Mouse (Mus musculus) spleen, postnatal 10 days (tissue): ENCODE data around the gene Gm20388.

Experiments used
- DNase-seq, 2 experiments: peaks; one replicate each; pipeline ENCODE4 v3.0.0; 2021 to 2022; ENCODE audit warnings: low spot score in 2 of 2

Gene Gm20388

DNA sequence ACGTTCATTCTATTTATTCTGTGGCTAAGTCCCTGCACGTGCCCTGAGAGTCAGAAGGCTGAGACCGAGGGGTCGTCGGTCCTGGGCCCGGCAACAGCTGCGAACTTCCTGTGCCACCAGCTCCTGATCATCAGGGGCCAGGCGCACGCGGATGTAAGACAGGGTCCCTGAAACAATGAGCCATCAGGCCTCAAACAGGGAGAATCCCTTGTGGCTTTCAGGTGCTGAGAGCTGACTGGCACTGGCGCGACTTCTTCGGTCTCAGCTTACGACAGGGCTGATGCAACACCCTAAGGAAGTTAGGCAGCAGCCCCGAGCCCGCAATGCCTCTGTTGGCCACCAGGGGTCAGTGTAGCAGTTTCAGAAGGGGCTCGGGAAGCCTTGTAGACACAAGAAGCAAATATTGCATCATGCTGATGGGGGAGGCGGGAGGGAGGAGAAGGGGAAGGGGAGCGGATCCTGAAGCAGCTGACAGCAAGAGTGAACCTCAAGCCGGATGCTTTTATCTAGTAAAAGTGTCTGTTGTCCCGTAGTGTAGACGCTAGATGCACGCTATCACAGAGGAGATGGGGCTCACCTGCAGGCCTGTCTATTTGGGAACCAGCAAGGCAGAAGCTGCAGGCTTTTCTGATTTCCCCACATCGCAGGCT lies 1940.3 kb downstream of the Gm20388 start:
- peak; percentile 98 to 99 for DNase-seq

DNA sequence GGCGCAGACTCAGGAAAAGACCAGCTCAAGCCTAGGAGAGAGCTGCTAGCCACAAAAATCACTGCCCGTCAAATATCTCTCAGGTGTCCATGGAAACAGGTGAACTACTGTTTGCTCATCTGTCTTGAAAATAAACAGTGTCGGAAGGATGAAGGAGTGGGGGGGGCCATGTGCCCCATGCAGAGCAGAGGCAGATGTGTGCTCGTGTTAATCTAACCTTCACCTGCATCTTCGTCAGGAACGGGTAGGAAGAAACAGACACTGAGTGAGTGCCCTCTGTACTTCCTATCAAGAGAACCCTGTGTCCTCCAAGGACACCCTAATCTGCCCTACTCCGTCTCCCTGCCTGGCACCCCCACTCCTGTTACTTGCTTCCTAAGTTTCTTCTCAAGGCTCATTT lies 1941.1 kb downstream of the Gm20388 start:
- no peak for DNase-seq

DNA sequence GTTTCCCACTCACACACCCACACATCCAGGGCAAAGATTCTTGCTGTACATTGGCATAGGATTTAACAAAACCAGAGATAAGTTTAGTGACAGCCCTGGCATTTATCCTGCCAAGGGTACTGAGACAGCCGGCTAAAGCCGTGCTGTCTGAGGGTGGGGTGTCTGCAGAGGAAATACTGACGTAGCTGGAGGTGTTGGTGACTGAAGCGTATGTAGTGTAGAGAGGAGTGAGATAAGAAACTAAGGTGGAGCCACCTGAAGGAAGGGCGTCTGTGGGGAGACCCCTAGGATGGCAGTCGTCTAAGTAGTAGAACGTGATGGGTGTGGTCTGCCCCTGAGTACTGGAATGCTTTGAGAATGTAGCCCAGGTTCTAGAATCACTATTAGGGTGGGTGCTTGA lies 1941.8 kb downstream of the Gm20388 start:
- no peak for DNase-seq

DNA sequence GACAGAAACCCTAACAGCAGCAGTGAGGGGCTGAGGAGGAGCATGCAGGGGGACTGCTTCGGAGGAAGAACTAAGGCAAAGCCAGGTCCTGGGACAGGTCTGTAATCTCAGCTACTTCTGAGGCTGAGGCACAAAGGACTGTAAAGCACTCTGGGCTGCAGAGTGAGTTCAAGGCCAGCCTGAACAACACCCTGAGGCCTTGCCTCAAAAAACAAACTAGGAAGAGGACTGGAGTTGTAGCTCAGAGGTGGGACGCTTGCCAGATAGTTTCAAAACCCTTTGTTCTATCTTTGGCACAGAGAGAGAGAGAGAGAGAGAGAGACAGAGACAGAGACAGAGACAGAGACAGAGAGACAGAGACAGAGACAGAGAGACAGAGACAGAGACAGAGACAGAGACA lies 1942.9 kb downstream of the Gm20388 start:
- DNase-seq: no peak

DNA sequence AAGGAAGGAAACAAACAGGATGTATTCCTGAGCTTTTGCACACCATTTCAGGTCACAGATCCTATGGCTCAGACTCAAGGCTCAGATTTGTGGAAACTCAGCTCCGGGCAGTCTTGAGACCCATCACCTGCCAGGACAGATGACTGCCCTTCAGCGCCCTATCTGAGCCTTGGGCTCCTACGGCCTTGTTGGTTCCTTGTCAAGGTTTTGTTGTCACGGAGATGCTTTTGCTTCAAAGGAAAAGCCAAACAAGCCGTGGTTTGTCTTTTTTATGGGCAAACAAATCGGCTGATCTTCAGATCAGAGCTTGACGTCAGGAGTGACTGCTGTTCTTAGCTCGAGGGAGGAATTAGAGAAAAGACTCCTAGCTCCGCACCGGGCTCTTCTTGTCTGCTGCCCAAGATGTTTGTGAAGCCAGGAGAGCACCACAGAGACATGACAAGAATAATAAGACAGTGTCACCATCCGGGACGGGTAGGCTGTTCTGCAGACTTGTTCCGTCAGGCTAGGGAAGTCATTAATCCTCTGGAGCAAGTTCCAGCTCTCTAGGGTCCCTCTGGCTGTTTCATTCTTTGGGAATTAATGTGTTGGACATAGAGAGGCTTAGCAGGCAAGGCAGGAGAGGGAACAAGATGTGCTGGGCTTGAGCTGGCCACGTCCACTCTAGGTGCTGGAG lies 1945.6 kb downstream of the Gm20388 start:
- DNase-seq: no peak

DNA sequence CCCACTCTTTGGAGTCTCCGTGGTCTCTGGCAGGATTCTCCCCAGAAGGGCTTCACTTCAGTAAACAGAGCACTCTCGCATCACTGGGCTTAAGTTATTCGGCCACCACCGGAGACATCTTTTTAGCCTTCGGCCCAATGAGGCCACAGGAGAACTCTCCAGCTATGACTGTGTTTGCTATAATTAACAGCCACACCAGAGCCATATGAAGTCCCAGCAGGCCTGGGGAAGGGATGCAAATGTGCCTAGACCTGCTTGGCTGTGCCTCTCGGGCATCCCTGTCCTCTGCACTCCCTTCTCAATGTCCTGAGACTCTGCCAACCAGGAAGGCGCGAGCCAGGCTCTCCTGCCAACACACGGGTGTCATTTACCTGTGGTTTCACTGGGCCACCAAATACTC lies 1946.7 kb downstream of the Gm20388 start:
- DNase-seq: no peak

DNA sequence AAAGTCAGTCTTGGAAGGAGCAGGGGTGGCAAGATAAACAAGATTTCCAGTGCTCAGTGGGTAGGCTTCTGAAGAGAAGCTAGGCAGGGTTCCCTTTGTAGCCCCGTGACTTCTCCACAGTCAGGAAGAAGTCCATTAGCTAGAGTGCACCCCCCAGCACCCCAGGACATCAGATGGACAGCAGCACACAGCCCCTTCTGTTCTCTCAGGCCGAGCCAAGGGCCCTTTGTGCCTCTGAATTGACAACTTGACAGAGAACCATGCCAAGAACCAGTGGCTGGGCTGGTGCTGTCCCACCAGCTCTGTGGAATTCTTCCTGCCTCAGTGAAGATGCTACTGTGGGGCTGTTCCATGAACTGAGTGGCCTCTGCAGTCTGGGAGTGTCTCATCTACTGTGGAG lies 1947.1 kb downstream of the Gm20388 start:
- no peak for DNase-seq

DNA sequence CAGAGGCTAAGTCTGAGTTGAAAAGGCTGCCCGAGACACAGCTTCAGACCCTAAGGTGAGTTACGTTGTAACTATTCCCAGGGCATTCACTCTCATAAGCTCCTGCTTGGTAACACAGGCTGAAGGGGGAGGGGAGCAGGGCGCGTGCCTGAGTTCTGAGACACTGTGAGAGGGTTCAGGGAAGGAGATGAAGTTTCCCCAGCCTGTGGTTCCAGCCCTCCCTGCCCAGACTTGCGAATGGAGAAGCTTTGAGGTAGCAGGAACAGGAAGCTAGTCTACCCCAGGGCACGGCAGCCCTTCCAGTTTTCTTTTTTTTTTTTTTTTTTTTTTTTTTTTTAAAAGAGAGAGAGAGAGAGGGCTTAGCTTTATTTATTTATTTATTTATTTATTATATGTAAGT lies 1950.6 kb downstream of the Gm20388 start:
- DNase-seq: no peak

DNA sequence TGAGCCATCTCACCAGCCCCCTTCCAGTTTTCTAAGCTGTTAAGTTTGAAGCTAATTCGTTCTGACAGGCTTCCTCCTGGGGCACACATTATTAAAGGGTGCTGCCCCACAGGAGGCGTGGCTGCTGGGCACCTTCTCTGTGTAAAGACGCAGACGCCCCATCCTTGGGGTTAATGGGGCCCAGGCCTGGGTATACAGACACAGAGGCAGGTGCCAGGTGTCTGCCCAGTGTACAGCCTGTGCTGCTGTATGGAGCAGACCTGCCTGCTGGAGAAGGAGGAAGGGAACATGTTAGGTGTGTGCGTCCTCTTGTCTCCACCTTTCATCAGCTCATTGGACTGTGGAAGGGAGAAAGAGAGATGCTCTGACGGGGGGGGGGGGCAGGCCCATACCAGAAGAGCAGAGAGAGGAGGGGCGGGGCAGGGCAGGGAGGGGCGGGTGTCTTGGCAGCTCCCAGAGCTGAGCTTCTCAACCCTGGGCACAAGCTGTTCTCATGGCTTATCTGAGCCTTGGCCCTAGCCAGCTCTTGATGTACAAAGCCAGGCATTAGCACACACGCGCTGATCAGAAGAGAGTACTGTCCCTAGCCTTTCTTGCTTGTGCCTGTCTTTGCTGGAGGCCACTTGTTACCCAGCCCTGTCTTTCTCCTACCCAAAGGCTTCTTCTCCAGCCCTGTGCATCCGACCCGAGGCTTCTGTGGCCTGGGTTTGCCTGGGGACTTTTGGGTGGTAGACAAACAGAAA lies 1951.3 kb downstream of the Gm20388 start:
- DNase-seq: no peak

DNA sequence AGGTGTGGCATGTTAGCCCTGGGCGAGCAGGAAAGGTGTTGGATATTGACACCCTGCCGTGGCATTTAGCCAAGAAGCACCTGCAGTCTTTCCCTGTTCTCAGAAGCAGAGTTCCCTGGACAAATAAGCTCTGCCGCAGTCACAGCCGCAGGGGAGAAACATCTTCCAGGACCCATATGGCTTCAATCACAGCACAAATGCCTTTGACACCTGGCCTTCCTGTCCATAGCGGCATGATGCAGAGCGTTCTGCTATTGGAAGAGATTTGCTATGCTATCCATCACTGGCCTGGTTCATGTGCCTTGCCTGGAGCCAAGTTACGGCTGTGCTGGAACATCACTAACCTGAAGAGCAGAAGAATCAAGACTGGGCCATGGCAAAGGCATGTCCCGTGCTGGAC lies 1954.7 kb downstream of the Gm20388 start:
- DNase-seq: no peak

DNA sequence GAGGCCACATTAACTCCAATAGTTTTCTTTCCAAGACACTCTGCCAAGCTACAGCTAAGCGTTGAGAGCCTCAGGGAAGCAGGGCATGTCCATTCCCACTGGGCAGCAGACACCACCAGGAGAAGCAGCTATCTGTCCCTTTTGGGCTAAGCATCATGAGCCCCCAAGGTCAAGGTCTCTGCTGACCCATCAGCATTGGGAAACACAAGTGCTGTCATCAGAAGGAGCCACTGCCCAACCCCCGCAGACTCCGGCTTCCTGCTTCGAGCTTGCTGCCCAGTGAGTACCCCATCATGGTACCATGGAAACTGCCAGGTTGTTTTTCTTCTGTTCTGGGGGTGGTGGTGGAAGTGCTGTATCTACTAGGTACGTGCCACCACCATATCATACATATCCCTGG lies 1957.6 kb downstream of the Gm20388 start:
- no peak for DNase-seq

DNA sequence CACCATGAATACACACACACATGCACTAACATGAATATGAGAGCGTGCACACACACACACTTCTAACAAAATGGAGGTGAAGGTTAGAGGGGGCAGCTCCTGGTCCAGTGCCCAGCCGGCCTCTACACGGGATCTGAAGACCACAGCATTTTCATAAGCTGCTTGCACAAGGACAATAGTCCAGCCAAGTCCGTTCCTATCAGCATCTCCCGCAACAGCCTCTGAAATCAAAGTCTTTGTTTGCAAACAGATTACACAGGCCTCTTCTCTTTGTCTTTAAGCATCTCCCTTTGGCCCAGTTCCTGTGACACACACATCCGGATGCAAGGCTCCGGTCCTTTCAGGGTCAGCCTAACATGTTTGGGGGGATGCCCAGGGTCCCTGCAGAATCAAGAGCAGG lies 1958.3 kb downstream of the Gm20388 start:
- DNase-seq: no peak

DNA sequence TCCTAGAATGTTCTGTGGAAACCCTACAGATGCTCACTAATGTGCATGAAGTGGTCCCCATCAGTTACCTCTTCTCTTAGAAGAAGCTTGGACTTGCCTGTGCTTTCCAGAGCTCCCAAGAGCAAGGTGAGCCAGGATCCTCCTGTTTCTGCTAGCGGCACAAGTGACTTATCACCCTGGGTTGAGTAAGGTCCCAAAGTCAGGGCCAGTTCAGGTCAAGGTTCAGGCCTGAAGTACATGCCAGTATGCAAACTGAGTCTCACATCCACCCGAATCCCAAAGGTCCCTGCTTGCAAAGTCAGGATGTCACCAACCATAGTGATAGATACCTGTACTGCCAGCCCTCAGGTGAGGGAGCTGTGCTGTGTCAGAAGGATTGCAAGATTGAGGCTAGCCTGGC lies 1959.5 kb downstream of the Gm20388 start:
- no peak for DNase-seq

DNA sequence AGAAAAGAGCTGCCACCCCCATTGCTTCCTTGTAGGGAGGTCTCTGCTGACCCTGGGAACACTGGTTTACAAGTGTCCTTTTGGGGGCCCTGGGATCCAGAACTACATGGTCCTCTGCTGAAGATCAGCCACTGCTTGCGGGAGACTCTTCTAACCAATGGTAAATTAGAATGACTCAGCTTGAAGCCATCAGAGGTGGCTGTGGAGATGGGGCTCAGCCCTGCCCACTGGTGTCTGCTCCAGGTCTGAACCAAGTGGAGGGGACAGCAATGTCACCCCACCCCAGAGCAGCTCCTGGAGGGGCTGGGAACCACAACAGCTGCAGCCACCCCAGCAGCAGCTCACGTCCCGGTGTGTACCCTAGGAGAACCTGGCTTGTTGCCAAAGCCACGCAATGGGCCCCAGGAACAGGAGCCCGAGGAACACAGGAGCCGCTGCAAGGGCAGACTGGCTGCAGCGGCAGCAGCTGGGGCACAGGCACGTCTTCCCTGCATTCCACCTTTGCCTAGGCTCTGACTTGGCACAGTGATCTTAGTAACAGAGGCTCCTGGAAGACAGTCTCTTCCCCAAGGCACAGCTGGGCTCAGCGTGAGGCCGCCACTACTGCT lies 1961.3 kb downstream of the Gm20388 start:
- no peak for DNase-seq

DNA sequence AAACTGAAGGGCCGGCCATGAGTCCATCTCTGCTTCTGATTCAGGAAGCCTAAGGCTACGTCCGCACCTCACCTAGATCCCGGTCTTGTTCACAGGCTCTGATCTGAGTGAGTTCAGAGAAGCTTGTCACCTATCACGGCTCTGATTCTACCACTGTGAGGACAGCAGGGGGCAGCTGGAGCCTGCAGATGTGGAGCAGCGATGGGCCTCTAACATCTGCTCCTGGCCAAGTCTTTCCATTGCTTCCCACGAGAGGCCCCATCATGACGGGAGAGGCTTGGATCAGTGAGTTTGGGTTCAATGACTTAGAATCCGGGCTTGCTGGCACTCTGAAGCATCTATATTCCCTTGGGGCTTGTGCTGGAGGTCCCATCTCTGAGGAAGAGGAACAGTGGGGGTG lies 1963.4 kb downstream of the Gm20388 start:
- peak; percentile 30 to 61 for DNase-seq

DNA sequence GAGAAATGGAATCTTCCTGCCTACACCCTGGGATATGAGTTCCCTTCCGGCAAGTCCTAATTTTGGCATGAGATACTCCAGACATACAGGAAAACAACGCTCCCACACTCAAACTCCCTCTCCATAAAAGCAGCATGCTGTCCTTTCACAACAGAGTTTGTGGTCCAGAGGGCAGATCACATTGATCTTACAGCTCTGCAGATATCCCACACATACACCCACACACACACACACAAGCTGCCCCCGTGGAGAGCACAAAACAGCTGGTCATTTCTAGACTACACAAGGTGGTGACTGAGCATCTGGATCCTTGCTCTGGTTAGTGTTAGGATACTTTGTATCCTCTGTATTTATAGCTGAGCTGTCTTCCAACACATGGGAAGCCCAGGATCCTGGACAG lies 1964.4 kb downstream of the Gm20388 start:
- DNase-seq: no peak

DNA sequence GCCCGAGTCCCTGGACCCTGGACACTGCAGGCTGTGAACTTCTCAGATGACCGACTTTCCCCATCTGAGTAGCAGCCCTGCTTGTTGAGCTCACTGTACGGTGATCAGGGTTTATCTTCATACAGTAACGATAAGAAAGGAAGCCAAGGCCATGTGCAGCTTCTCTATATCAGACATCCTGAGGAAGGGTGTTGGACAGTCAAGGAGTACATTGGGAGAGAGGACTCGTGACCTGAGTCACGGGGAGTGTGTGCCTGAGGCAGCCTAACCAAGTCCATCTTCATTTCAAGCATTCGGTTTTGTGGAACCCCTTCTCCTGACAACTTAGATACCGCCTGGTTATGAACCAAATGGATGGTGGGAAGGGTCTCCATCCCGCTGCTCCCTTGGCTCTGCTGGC lies 1964.9 kb downstream of the Gm20388 start:
- DNase-seq: no peak

DNA sequence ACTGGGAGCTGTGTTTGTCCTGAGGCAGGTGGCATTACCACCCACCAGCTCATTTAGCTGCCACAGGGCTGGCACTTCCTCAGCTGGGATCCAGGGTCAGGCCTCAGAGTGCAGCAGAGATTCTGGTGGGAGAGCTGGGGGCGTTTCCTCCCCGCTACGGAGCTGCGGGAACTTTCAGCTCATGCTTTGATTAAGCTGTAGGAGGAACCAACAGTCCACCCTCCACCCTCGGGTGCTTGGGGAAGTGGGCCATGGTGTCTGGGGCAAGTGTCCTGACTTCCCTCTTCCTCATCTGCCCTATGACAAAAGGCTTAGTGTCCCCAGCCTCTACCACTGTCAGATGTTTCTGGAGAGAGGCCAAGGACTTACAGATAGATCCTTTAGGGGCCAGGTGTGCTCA lies 1966.6 kb downstream of the Gm20388 start:
- DNase-seq: no peak

DNA sequence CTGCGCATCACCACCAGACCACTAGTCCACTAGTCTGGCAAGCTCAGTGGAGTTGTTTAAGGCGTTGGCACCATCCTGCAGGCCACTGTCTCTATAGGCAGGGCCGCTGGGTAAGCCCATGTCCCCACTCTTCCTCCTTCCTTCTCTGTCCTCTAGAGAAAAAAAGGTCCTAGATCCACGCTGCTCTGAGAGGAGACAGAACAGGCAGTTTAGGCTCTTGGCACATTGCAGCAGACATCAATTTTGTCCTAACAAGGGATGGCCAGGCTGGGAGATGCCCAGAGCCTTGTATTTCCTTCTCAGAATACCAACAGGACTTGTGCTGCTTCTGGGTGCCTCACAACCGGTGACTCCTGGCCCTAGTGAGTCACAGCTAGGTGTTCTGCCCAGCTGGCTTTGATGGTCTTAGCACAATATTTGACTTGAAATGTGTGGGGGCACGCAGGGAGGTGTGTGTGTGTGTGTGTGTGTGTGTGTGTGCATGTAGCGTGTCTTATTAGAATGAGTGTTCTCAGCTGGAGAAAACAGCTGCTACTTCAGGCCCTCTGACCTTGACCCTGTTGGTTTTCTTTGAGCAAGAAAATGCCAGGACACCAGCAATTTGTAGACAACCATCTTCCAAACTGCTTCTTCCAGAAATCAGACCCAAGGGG lies 1967.3 kb downstream of the Gm20388 start:
- no peak for DNase-seq

DNA sequence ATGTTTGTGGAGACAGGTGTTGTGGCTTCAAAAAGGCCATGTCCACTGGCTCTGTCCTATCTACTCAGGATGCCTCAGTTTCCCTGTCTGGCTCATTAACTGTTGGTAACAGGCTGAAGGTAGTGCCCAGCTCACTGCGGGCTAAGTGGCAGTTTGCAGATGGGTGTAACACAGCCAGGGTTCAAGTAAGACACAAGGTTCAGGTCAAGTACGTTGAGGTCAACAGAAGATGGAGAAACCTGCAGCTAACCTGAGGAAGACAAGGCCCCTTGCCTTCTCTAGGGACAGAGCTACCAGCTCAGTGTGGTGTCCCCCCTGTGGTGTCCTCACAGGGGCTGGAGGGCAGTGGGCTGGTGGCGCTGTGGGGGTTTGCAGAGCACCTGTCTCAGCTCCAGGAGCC lies 1969.1 kb downstream of the Gm20388 start:
- no peak for DNase-seq

DNA sequence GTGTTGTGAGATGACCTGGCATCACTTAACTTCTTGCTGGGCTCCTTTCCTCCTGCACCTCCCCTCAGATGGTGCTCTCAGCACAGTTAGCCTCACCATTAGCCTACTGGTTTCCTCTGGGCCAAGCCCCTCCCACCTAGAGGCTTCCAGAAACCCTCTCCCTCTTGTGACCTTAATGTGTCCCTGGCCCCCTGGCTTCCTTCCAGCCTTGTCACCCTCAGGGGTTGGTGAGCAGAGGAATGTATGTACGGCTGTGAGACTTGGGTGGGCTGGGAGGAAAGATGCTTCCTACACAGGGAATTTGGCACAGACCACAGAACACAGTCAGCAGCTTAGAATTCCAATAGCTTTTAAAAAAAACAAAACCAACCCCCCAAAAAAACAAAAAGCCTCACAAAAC lies 1970.2 kb downstream of the Gm20388 start:
- DNase-seq: no peak

DNA sequence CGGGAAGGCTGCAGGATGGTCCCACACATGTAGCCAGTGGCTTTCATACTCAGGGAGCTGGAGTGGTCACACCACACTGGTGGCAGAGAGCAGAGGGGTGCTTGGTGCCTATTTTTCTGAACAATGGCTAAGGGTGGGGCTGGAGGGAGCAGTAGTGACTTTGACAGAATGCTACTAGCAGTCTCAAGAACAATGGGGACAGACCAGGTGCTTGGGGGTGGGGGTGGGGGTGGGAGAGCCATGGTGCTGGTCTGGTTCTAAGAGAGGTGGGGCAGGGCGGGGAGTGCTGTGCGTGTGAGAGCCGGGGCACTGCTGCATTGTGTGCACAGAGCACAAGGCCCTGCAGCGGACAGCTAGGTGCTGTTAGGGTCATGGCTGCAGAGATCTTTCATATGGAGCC lies 1971.3 kb downstream of the Gm20388 start:
- DNase-seq: no peak
